Mouse (Mus musculus) megakaryocyte-erythroid progenitor cell, adult 5-6 weeks (primary cell): Measurements from ENCODE around the gene Poln. TPM values are rescaled to one million over a fixed set of nuclear protein-coding genes. Genes with fewer than 3 reads are reported as not detected.

ENCODE experiments used
- ATAC-seq: replicated peaks from 2 replicates; pipeline ENCODE4 v1.8.0; 2016; ENCODE audit warnings: mild to moderate bottlenecking, inconsistent platforms; ENCODE audit not compliant: severe bottlenecking, poor library complexity, low FRiP score, low TSS enrichment
- total RNA-seq, 2 experiments: library from RNA; stranded (forward) in 1 of 2; stranded (reverse) in 1 of 2; fragments of 200-1000, 215-1000 nt in 1 of 2; fragments of >200 nt in 1 of 2; fragmentation: Nextera tagmentation in 1 of 2; gene quantifications; 2 replicates each; pipeline ENCODE4 v1.2.3; 2014 to 2017

The Poln gene
- total RNA-seq, 2 experiments from 2014 or later: 0.26 to 2.6 TPM

DNA sequence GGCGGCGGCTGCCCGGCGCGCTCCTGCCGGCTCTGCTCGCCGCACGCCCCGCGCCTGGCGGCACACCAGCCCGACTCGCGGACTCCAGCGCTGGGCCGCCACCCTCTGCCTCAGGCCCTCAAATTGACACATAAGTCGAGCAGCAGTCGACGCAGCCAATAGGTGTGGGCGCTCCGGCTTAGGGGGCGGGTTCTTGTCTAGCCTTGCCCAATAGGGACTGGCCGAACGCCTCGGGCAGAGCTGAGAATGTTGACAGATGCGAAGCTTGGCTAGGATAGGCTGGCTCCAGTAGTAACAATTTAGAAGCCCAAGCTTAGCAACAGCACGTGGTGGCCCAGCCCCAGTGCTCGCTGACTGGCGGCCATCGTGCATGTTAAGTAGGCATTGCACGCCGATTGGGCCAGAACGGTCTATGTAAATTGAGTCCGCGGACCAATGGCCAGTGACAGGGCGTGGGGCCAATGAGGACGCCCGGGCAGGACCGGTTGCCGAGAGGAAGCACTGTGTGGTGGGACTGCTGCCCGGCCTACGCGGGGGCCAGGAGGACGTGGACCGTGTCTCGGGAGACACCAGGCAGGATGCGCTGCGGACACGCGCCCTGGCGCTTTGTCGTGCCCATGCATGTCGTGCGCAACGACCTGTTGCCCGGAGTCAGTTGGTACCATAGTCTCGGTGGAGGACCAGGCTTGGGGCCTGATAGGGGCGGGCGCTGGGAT lies 18.5 kb upstream of the Poln start, which contains the start of gene Mxd4:
Gene Mxd4, minus strand, starts transcription at position 120 of the 716 bp plus-strand sequence.
- peak; percentile 97 for ATAC-seq

DNA sequence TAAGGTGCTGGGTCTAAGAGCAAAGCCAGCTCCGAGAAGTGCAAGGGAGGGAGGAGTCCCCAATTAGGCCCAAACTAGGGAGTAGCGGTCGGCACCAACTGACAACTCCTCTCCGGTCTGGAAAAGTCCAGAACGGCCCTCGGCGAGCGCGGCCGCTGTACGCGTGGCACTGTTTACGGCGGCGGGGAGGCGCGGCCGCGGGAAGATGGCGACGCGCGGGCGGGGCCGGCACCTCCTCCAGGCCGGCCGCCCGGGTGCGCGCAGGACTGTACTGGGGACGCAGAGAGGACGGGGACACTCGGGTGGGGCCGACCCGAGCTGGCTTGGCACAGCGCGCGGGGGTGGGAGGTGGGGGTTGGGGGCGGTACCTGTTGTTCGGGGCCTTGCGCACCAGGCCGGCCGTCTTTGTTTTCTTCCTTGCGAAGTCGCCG lies 17.7 kb upstream of the Poln start:
- ATAC-seq: no peak

DNA sequence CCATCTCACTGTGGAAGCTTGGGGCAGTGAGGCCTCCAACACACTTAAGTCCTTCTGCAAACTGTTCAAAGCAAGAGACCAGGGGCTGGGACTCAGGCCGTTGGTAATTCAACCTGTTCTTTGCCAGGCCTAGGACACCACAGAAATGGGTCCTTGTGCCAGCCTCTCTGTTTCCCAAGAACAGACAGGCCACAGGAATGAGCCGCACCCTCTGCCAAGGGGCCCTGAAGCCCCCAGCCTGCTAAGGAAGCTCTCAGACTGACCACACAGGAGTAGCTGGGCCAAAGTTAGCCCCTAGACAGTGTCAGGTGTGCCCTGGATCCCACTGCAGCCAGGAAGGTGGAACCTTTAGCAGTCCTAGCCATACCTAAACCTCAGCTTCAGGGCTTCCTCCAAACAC lies 17.1 kb upstream of the Poln start:
- ATAC-seq: no peak

DNA sequence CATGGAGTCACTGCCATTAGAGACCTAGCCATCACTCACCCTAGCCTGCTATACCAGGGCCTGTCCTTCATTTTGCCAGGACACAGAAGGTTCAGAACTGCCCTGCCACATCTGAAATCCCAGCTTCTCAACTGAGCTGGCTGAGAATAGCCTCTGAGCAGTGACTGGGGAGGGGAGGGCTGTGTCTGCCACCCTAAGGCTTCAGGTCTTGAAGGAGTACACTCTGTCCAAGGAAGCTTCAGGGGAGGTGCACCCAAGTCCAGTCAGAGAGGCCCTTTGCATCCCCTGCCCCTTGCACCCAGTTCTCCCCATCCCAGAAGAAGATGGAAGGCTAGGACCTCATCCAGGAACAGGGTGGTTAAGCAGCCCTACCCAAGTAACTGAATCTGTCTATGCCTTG lies 16.5 kb upstream of the Poln start:
- no peak for ATAC-seq

DNA sequence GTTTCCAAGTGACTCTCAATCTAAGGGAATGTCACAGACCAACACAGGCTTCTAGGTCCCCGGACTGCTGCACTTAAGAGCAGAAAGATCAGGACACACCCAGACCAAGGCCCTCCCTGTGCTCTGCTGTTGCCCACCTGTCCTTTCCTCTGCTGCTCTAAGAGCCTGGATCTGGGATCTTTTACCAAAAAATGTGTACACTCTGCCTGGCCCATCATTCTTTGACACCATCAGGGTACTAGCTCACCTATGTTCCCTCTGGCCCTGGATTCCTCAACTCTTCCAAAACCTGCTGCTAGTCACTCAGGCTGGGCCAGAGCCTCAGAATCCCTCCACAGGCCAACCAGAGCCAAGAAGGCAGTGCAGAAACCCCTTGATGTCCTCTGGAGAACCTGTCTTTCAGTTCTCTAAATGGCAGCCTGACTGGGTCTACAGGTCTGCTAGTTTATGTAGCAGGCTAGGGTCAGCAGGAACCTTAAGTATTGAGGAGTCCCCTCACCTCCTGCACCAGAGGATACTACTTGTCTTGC lies 15.9 kb upstream of the Poln start:
- ATAC-seq: no peak

DNA sequence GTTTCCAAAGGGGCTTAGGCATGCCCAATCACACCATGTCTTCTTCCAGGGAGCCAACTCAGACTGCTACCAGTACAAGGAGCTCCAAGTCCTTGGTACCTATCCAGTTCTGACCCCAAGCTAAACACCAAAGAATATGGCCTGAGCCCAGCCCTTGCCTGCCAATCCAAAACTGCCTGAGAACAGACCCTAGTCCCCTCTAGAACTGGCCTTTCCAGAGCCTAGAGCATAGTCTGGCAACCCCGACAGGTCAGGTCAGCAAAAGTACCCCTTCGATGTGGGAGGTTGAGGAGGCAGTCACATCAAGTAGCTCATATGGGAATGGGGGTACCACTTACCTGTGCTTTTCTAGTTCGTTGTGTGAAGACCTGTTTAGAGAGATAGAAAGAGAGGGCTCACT lies 14.7 kb upstream of the Poln start:
- ATAC-seq: no peak

DNA sequence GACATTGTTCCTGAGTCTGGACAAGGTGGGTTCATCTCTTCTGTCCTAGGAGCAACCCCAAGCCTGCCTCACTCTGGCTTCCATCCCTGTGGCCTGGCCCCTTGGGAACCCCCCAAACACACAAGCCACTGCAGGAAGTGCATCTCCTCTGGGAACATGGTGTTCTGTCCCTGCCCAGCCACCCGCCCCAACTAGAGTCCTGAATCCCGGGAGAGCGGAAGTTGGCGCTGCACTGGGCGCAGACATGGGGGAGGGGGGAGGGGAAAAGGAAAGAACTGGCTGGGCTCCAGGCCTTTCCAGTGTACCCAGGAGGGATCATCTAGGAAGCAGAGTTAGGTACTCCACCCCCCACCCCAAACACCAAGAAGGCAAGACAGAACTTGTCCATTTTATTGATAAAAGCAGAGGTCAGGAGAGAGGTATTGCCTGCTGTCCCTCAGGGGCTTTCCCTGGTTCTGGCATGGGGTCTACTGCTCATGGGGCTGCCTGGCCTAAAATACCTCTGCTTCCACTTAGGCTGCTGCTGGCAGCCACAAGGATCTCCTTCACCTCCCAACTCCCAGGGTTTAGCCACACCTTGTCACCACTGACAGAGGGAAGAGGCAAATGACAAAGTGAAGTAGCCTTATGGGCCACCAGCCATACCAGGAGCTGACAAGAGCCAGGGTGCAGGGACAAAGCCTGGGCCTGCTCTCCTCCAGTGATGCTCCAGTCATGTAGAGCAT lies 14.1 kb upstream of the Poln start:
- ATAC-seq: no peak

DNA sequence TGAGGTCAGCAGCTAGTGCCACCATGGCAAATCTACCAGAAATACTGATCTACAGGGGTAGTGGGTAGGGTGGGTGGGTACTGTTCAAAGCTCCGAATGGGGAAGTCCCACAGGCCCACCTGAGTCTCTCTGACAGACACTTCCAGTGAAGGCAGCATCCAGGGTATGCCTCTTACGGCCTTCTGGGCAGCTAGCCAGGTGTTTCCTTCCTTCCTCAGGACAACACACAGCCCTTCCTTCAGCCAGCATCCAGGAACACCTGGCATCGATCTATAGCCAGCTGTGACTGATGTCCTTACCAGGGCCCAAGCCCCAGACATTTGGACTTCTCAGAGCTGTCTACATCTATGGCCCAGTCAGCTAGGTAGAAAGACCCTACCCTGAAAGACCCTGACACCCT lies 13.2 kb upstream of the Poln start:
- ATAC-seq: no peak

DNA sequence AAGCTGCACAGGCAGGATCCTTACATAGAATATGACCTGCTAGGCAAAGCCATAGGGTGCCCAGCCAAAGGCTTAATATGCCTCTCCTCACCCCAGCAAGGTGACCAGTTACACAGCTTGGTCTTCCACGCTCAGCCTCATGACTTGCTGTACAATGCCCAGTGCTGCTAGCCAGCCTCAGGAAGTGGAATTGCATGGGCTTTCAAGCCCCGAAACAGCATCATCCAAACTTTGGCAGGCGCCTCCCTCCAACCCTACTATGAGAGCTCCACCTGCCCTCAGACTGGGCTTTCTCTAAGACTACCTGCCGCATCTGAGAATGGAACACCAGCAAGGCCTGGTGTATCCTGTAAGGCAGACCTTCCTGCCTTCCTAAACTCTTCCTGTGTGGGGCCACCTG lies 8.6 kb upstream of the Poln start:
- ATAC-seq: no peak

DNA sequence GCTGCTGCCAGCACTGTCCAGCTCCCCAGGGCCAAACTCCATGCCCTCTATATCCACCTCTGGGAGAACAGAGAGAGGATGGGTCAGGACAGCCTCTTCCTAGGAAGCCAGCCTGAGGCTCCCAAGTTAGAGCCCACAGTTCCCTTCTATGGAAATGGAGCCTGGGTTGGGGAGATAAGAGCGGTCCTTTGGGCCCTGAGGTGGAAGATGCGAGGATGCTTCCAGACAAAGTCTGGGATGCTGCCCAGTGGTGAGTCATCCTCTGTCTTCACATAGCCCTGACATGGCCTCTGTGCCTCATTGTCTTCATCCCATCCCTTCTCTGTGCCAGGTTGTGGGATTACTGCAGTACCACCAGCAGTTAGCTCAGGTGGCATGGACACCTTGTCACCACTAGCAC lies 7.8 kb upstream of the Poln start:
- ATAC-seq: no peak

DNA sequence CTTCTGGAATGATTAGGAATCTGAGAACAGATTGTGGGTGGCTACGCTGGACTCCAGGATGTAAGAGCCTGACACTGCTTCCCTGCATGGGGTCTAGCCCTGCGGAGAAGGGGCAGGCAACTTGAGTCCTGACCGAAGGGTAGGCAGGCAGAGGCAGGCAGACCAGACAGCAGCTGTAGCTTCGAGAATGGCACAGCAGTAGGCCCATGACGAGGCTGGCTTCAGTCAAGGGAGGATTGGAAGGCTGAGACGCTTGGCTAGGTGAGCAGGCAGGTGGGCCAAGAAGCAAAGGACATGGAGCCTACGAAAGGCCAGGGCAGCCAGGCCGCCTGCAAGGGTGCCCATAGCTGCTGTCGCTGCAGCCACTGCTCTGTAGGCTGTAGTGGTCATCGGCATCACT lies 7.4 kb upstream of the Poln start:
- no peak for ATAC-seq

DNA sequence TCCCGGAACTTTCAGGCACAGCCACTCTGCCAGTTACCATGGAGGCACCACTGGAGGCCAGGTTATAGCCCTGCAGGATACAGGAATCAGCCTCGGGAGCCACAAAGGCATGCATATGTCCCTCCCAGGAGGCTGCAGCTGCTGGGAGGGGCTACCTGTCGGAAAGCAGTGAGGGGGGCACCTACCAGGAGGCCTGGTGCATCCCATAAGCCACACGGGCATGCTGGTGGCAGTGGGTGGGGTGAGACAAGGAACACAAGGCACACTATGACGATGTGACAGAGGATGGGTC lies 6.1 kb upstream of the Poln start:
- no peak for ATAC-seq

DNA sequence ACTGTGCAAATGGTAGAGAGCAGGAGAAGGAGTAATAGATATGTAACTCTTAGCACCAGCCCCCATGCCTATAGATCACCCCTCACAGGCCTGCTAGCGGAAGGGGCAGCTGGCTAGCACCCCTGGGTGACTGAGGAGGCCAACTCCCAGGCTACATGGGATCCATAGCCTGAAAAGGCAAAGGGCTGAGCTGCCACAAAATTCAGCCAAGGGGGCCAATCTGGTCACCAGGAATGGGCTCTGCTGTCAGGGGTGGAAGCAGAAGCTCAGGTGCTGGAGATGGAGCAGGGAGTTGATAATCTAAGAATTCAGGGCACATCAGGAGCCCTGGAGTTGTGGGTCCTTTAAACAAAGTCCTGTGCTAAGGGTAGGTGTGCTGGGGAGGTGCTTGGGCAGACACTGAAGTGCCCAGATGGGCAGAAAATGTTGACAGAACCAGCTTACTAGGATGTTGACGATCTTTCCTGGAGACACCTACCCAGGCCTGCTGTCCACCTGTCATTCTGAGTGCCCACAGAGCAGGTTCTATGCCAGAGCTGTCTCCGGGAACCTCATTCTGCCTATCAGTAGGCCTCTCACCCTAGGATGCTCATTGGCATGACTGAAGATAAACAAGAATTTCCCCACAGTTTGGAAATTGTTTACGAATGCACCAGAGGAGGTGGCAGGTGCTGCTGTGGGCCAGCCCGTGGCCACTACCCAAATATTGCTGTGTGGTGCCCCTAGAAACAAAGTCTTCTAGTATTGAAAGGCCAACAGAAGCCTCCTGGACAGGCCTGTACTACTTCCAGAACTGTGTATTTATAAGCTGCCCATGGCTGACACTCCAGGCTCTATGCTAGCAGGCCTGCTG lies 5.5 kb upstream of the Poln start:
- no peak for ATAC-seq

DNA sequence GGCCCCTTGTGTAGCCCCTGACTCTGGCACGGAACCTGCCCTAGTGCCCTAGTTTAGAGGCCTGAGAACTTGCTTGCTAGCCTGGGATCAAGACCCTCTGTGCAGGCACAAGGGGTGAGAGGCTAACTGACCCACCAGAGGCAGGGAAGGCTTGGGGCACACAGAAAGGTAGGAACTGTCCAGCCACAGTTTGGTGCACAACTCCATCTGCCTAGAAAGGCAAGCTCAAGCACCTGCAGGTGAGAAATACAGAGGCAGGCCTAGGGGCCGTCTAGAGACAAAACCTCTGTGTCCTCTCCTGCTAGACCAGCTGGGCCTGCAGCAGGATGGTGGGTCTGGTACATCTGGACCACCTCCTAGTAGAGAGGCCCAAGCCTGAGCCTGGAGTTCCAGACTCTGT lies 4.8 kb upstream of the Poln start:
- ATAC-seq: no peak

DNA sequence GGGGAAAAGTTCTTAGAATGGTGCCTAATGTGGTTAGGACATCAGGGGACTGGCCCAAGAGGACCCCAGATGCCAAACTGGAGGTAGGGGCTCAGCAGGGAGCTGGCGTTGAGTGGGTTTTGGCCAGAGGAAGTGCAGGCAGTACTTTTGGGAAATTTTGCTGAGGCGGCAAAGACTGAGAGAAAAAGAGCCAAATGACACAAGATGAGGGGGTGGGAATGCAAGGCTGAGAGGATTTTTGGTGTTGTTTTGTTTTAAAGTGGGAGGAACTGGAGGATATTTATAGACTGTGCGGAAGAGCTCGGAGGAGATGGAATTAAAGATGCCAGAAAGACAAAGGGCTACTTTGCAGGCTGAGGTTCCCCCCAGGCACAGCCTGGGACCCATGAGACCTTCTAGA lies 1.5 kb upstream of the Poln start:
- ATAC-seq: no peak

DNA sequence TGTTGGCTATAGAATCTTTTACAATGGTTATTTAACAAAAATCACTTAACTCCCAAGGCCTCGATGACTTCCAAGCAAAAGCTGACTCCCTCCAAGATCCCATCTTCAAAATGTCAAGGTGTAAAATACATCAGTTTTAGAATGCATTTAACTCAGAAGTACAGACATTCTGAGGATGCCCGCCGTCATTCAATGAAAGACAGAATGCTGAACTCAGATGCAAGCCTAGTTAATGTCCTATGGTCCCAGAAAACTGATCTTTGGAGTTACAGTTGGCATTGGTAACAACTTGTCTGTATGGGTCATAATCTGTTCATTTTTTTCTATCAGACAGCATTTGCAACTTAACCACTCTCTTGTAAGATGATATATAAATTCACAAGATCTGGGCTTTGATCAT lies 706 bp upstream of the Poln start:
- no peak for ATAC-seq

DNA sequence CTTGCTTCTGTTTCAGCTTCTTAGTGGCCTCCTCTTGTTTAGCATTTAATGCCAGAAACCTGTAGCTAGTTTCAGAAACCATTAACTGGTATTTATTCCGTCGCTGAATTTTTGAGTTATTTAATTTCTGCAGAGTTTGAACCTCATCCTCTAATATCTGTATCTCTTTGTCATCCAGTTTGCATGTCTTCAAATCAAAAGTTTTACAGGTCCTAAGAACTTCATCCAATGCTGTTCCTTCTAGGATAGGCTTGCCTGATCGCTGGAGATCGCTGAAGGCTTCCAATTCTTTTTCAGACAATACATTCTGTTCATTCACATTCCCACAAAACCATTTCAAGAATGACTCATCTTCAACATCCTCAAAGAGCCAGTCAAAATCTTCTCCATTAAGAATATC lies 1.4 kb downstream of the Poln start:
- ATAC-seq: no peak

DNA sequence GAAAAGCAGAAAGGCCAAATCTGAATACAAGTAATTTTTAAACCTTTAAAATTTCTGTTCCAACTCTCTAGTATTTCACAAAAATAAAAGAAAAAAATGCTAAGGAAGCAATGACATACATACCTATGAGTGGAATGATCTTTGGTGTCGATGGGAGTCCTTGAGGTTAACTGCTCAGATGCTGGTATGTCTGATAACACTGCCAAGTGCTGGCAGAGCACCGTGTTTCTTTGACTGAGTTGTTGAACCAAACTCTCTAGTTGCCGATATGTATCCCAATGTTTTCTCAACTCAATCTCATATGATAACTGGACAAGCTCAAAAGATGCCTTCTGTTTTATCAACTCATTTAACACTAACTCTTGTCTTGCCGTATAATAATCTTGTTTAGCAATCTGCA lies 3.5 kb downstream of the Poln start:
- ATAC-seq: 0 out of 2 replicates have a peak, but pooled peaks have one; percentile 32

DNA sequence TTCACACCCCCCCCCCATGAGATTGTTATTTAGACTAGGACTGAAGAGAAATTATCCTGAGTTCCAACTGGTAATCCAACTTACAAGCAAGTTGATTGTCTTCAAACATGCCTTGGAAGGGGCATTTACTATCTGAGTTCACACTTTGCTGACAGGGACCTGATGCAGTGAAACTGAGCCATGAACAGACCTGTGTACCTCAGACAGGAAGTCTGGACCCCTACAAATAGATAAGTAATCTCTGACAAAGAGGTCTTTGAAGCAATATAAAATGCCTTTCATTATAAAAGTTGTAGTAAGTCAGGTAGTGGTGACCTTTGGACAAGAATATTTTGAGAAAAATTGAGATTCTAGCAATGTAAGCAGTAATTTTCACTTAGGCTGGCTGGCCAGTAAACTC lies 20.8 kb downstream of the Poln start:
- no peak for ATAC-seq

DNA sequence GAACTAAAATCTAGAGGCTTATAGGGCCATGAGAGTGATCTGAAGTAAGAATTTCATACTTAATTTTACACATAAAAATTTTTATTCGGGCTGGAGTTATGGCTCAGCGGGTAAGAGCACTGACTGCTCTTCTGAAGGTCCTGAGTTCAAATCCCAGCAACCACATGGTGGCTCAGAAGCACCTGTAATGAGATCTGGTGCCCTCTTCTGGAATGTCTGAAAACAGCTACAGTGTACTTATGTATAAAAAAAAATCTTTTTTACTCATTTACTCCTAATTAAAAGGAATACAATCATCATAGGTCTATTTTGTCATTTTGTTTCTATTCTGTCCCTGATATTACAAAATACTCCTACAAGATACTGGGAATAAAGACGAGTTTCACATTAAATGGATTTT lies 21.7 kb downstream of the Poln start:
- ATAC-seq: no peak
